Mouse (Mus musculus): ENCODE measurements around the gene Prickle4.
"Not testable (repeated sequence)": the region's sequence is repeated elsewhere in the genome, so short reads cannot be mapped to it uniquely, and the experiment has no call there.

DNA sequence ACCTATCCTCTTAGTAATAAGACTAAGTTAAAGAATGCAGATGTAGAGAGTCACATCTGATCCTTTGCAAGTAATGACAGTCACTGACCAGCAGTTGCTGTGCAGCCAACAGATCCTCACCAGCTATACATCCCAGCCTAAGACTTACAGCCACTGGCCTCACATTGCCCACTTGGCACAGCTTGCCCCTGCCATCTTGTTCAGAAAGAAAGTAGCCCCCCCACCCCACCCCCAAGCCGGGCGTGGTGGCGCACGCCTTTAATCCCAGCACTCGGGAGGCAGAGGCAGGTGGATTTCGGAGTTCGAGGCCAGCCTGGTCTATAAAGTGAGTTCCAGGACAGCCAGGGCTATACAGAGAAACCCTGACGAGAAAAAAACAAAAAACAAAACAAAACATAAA lies 40.2 kb downstream of the Prickle4 start:
- TF ChIP-seq POLR2A, CTCF (IDR thresholded peaks at IDR 0.05; ENCODE audit: insufficient read depth, low read depth, low read length): not testable (repeated sequence)

Measured in olfactory bulb, adult 2 months (tissue).